Mouse (Mus musculus) Patski (cell line): ENCODE results near the gene Hoxd1. TPM values are rescaled to one million over a fixed set of nuclear protein-coding genes. Genes with fewer than 3 reads are reported as not detected.

Source experiments
- ATAC-seq: fragments of 100-300 bp; one replicate; pipeline ENCODE4 v1.8.0; 2021
- CTCF ChIA-PET: fragments of 350-600 bp; sonication (Branson Sonifier 250); formaldehyde crosslinking; loops from one replicate; lab custom pipeline; 2022; ENCODE audit warnings: inconsistent platforms; lab: Charles Lee
- POLR2A ChIA-PET: fragments of 350-600 bp; sonication (Branson Sonifier 250); formaldehyde crosslinking; loops from one replicate; lab custom pipeline; 2022; ENCODE audit warnings: antibody characterized with exemption, inconsistent platforms; lab: Charles Lee
- DNase-seq: peaks from one replicate; pipeline ENCODE4 v3.0.0-alpha.2; 2011; ENCODE audit warnings: low read depth, low spot score
- H3K27me3 ChIP-seq: fragments of 371-371 bp; one replicate; pipeline ENCODE4 v1.5.1; 2021
- CTCF ChIP-seq: fragments of 100-300 bp; IDR thresholded peaks from one replicate; pipeline ENCODE4 v1.5.1; 2021
- in situ Hi-C: fragments of 300-500 bp; cut with MboI; formaldehyde crosslinking; loops from 3 replicates; pipeline ENCODE4 v1.11.1; 2018; ENCODE audit warnings: low pct_unique_long_range_greater_than_20kb, mixed read lengths
- polyA plus RNA-seq: library from polyadenylated mRNA; unstranded; gene quantifications from one replicate; pipeline ENCODE4 v1.2.3, GENCODE M21; 2021

Hoxd1 gene
- not detected for polyA plus RNA-seq

DNA sequence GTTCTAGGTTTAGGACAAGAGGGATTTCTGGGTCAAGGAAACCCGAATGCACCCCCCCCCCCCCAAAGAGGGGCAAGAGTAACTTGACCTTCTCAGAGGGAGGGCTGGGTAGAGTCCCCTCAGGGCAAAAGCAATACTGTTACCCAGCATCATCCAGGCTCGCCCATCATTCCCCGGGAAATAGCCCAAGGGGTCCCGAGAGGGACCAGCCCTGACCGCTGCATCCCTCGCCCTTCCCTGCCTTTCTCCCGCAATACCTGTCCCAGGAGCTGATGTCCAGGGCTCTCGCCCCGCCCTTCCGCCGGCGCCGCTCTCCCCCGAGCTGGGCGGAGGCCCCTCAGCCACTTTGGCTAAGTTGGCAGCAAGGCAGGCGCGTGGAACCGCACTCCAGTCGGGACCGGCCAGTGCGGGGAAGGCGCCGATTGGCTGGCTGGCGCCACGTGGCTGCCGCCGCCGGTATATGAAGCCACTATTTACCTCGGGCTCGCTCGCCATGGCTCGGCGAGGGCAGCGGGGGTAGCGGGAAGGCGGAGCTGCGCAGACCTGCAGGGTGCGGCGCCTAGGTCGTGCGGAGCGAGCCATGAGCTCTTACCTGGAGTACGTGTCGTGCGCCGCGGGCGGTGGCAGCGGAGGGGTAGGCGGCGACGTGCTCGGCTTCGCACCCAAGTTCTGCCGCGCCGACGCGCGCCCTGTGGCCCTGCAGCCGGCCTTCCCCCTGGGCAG, at the start of gene Hoxd1:
Gene Hoxd1 (plus strand): TSS at position 459 of the 723 bp plus-strand sequence.
- in situ Hi-C loops, result no loop called here
- no peak for TF ChIP-seq CTCF
- ChIA-PET POLR2A (no interaction called here), CTCF (no interaction called here)
- no peak for ATAC-seq
- peaks cover 26% of the 10 kb centered on the region for H3K27me3 ChIP-seq
- DNase-seq, result no peak

DNA sequence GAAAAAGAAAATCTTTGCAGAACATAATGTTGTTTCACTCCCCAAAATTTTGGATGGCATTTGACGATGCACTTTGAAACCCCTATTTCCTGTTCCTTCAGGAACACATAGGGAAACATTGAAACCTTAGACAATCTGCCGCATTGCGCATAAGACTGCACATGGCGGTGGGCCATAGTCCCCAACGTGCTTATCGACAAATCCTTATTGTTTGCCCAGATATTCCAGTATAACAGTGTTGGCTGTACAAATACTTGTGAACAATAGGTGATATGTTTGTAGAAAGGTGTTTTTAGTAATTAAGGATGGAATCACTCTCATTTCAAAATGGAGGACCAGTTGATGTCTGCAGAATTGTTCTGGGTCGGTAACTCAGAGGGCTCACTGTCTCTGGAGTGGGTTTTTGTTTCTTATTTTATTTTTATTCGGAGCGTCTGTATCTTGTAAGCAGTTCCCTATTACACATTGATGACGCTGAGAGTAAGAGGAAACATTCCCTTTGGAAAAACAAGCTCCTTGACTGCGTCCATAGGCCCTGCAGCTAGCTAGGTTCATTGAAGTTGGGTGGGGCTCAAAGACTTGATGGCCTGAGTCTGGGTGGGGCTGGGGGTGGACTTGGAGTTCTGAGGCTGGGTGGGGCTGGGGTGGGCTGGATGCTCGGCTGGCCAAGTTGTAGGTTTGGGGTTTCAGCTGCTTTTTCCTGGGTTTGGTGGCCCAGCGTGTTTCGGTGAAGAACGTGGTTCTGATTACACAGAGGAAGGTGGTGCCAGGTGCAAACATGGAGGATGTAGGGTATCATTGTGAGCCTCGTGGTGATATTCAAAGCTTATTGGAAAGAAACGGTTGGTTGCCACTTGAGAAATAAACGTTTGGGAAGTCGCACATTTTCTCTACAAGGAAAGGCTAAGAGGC, 49.3 kb upstream of the Hoxd1 start:
- no peak for DNase-seq
- in situ Hi-C loops, result no loop called here
- POLR2A ChIA-PET, result no interaction called here
- TF ChIP-seq CTCF, result no peak
- no peak for ATAC-seq
- no peaks in the 10 kb centered on the region for H3K27me3 ChIP-seq
- CTCF ChIA-PET, result no interaction called here

DNA sequence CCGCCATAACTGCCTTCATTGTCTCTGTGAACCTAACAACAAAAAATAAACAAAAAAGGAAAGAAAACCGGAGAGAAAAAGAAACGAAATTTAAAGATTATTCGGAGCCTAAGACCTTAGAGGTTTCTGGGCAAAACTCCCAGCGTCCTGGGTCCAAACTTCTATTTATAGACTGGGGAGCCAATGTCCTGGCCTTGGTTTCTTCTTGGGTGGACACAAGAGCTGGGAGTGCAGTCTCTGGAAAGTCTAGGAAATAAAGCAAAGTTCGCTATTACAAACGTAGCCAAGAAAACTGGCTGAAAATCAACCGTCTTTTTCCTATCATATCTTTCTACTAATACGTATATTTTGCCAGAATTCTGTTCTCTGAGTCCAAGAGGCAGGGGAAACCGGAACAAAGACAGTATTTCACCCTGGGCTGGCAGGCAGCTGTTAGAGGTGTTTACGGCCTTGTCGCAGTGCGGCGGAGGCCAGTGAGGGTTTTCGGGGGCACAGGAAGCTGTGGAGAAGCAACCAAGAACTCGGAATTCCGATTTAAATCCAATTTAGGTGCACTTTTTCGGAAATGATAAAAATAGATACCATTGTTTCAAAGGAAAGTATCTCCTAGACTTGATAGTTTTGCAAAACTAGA, 48.5 kb upstream of the Hoxd1 start:
- ATAC-seq (no peak), DNase-seq (no peak)
- in situ Hi-C loops, result no loop called here
- no peaks in the 10 kb centered on the region for H3K27me3 ChIP-seq
- no peak for TF ChIP-seq CTCF
- POLR2A ChIA-PET, result no interaction called here
- CTCF ChIA-PET, result interaction anchor here (2.0 to 2.3 kb wide), 2 partner anchors 242 to 250 kb away, joined by 6 to 18 read pairs; no protein-coding TSS in a partner anchor

DNA sequence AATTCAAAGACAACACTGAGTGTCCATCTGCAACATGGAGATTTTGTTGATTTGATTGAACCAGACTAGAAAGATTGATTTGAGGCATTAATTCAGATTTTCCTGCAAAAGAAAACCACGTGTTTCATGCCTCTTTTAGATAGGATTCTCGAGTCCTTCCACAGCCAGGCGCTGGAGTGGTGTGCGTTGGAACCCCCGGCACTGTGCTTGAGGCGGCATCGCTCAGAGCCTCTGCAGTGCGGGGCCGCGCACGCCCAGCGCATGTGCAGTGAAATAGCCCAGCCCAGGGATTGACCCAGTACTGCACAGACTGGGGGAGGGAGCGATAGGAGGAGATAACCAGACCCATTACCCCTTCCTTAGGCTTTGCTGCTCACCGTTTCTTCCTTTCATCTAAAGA, 47.9 kb upstream of the Hoxd1 start:
- no peaks in the 10 kb centered on the region for H3K27me3 ChIP-seq
- in situ Hi-C loops, result loop anchor here (5.0 kb wide), 2 partner anchors 247 to 342 kb away; no protein-coding TSS in a partner anchor
- TF ChIP-seq CTCF, result no peak
- ATAC-seq (no peak), DNase-seq (no peak)
- CTCF ChIA-PET, result interaction anchor here (0.8 to 2.3 kb wide), 9 partner anchors 9 to 436 kb away, joined by 3 to 18 read pairs (median 3); no protein-coding TSS in a partner anchor
- POLR2A ChIA-PET, result interaction anchor here (0.6 to 0.7 kb wide), 2 partner anchors 152 to 389 kb away, joined by 3 to 9 read pairs; no protein-coding TSS in a partner anchor

DNA sequence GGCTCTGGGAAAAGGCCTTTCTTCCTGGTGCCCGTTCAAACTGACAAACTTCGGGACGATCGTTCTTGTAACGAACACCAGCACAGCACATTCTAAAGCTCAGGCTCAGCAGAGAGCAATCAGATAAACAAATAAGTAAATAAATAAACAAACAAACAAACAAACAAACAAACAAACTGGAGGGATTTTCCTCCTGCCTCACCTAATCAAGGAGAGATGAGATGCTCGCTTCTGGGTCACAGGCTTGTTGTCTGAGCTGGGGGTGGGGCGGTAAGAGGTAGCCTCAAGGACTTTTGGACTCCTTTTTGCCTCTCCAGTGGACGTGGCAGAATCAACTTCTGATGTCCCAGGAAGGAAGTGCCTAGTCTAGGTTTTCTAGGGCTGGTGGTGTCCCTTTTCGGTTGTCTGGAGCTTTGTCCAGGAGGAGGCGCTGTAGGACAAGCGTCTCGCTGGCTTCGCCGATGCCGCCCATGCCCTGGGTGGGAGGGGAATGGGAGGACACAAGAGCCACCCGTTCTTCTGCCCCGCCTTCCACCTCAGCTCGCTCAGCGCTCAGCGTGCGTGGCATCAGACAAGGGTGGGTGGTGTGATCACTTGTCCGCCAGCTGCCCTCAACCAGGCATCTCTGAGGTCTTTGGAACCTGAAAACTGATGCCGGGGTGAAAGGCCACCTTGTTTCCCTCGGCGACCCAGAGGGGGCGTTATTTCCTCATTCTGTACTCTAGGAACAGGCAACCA, 47.1 kb upstream of the Hoxd1 start:
- ChIA-PET POLR2A (interaction anchor here (0.6 to 0.7 kb wide), 2 partner anchors 151 to 388 kb away, joined by 3 to 9 read pairs; no protein-coding TSS in a partner anchor), CTCF (interaction anchor here (0.7 to 2.3 kb wide), 18 partner anchors 10 to 435 kb away, joined by 3 to 18 read pairs (median 4); no protein-coding TSS in a partner anchor)
- no peaks in the 10 kb centered on the region for H3K27me3 ChIP-seq
- in situ Hi-C loops, result loop anchor here (5.0 kb wide), 2 partner anchors 247 to 342 kb away; no protein-coding TSS in a partner anchor
- ATAC-seq (peak; percentile 90), DNase-seq (peak; percentile 53)
- TF ChIP-seq CTCF, result peak; percentile 97

DNA sequence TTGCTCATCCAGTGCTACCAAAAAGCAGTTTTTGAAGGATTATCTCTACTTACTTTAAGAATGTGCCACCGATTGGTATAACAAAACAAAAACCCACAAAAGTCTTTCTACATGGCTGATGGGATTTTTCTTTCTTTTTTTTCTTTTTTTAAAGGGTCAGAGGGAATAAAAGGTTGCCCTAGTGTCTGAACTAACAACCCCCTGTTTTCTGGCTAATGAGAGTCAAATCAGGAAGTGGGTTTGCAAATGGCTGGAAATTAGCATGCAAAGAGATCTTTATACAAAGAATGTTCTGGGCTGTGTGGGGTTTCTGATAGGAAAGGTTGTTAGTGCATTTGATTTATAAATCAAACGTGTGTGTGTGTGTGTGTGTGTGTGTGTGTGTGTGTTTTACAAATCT, 42.4 kb upstream of the Hoxd1 start:
- ChIA-PET CTCF (no interaction called here), POLR2A (no interaction called here)
- in situ Hi-C loops, result no loop called here
- no peak for TF ChIP-seq CTCF
- DNase-seq, result no peak
- H3K27me3 ChIP-seq, result no peaks in the 10 kb centered on the region
- no peak for ATAC-seq

DNA sequence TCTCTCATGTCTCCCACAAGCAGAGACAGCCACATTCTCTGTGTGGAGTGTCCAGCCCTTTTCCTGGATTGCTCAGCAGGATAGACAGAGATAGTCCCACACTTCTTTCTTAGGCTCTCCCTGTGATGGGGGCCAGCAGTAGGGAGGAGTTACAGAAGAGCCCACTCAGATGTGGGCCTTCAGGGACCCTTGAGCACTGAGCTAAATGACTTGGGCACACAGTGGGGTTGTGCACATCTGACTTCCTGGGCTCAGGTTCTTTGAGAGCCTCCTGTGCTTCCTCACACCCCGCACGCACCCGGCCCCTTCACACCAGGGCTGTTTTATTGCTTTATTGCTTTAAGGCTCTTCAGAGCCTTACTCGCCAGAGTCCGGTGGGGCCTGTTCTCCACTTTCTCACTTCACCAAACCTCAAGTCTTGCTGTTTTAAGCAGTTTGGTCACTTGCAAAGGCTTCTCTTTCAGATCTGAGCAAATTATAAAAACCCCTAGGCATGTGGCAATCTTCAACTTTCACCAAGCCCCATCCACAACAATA, 41.8 kb upstream of the Hoxd1 start:
- H3K27me3 ChIP-seq, result no peaks in the 10 kb centered on the region
- POLR2A ChIA-PET, result no interaction called here

DNA sequence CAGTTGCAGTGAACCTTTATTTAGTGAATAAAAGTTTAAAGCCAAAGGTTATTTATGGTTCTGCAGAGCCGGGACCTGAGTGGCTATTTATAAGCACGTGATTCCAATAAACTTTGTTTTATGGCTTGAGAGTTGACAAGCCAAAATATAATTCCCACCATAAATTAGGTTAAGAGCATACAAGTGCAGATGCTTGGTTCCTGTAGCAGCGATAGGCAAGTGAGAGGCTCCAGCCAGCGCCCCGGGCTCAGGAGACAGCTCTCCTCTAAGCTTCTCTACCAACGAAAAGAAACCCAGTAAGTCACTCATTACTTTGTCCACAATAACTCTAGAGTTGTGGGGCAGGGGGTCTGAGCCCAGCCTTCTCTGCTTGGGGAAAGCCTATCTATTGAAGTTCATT, 40.9 kb upstream of the Hoxd1 start:
- ATAC-seq, result no peak

More for the DNA sequence above, 41.8 kb upstream of the Hoxd1 start:
- CTCF ChIA-PET, result no interaction called here
- TF ChIP-seq CTCF, result no peak
- no peak for DNase-seq
- ATAC-seq, result no peak
- in situ Hi-C loops, result no loop called here

DNA sequence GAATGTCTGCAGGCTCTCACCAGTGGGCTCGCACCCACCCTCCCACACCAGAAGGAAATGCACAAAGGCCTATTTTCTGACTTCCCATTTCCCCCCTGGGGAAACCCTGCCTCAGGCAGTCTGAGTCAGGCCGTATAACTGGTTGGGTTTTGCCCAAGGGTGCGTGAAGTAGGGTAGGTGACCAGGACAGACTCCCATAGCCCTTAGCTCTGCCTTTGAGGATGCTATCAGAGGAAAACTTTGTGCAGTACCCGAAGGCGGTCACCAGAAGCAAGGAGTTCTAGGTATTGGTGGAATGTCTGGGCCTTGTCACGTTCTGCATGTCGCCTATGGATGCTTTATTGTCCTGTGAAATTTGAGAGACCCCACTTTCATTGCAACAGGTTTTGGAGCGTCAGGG, 39.8 kb upstream of the Hoxd1 start:
- no peak for TF ChIP-seq CTCF
- POLR2A ChIA-PET, result no interaction called here
- DNase-seq (no peak), ATAC-seq (no peak)
- H3K27me3 ChIP-seq, result no peaks in the 10 kb centered on the region
- in situ Hi-C loops, result no loop called here
- CTCF ChIA-PET, result no interaction called here

More for the DNA sequence above, 40.9 kb upstream of the Hoxd1 start:
- no peak for DNase-seq
- in situ Hi-C loops, result no loop called here
- ChIA-PET CTCF (no interaction called here), POLR2A (no interaction called here)
- H3K27me3 ChIP-seq, result no peaks in the 10 kb centered on the region
- no peak for TF ChIP-seq CTCF
